Mouse (Mus musculus): ENCODE measurements at regions not wholly inside any gene's neighbourhood (a gene's known extent, or its start where the extent isn't known, plus 50 kb on each side); places are given as distances from the start of the nearest gene placed in this dataset.

DNA sequence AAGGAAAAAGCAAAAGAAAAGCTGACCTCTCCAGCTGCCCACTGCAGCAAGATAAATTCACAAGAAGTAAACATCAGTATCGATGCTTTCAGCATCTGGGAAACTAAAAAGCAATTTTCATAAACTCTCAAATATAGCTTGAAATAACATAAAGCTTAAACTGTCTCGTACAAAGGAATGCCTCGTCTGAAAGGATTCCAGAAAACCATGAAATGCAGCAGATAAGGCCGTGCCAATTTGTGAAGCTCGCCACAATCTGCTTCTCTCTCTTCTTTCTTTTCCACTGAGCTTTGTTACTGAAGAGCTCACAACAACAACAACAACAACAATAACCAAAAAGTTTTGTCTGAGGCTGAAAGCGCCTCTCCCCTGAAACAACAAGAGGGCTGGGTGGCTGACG lies 239.4 kb upstream of the 4930412O13Rik start:
- Histone ChIP-seq H3K4me3 (ENCODE audit: low read depth, low read length) (no peak overlapping the region), H3K9ac (replicated peaks; ENCODE audit: low read depth, low read length) (no peak overlapping the region), H3K27ac (ENCODE audit: low read depth) (no peak overlapping the region), H3K4me2 (ENCODE audit: low read depth, low read length) (peak overlapping the region; percentile 3; the same call in 1 of the 2 replicates), H3K27me3 (ENCODE audit: control insufficient read depth, insufficient read depth, low read length) (no peaks in the 10 kb centered on the region), H3K36me3 (replicated peaks; ENCODE audit: control insufficient read depth, insufficient read depth, low read length) (no peaks in the 10 kb centered on the region), H3K9me3 (replicated peaks; ENCODE audit: control insufficient read depth, low read length) (no peaks in the 10 kb centered on the region), H3K4me1 (ENCODE audit: control insufficient read depth, insufficient read depth) (no peaks in the 10 kb centered on the region)
- ATAC-seq (ENCODE audit: insufficient read depth, low read depth): no peak
- DNase-seq (ENCODE audit: low spot score): no peak
- 49% methylated on average over 7 of the region's 7 CpGs for WGBS
- TF ChIP-seq EP300 (IDR thresholded peaks at IDR 0.05; ENCODE audit: low read depth) (no peak), CTCF (IDR thresholded peaks at IDR 0.05; ENCODE audit: low read depth) (no peak)

DNA sequence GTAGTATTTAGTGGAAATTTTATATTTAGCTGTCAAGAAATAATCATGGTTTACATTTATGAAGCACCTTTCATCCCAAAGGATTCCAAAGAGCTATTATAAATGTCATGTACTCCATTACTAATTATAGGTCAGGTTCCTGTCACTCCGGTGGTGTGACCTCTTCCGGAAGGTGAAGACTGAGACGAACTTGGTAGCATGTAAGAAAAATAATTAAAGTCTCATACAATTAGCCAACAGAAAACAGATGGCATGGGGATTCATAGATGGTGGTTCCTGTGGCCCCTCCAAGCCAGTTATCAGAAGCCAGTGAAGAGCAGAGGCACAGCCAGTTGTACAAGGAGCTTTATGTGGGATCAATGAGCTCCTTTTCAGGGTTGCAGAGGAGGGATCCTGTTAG lies 238.6 kb upstream of the 4930412O13Rik start:
- DNase-seq (ENCODE audit: low spot score) (no peak), ATAC-seq (ENCODE audit: insufficient read depth, low read depth) (no peak)
- Histone ChIP-seq H3K9ac (replicated peaks; ENCODE audit: low read depth, low read length) (no peak overlapping the region), H3K27ac (ENCODE audit: low read depth) (no peak overlapping the region), H3K36me3 (replicated peaks; ENCODE audit: control insufficient read depth, insufficient read depth, low read length) (no peaks in the 10 kb centered on the region), H3K27me3 (ENCODE audit: control insufficient read depth, insufficient read depth, low read length) (no peaks in the 10 kb centered on the region), H3K9me3 (replicated peaks; ENCODE audit: control insufficient read depth, low read length) (no peaks in the 10 kb centered on the region), H3K4me3 (ENCODE audit: low read depth, low read length) (no peak overlapping the region), H3K4me1 (ENCODE audit: control insufficient read depth, insufficient read depth) (no peaks in the 10 kb centered on the region), H3K4me2 (ENCODE audit: low read depth, low read length) (no peak overlapping the region)
- TF ChIP-seq CTCF (IDR thresholded peaks at IDR 0.05; ENCODE audit: low read depth): no peak
- WGBS: 59% methylated on average over 3 of the region's 3 CpGs

DNA sequence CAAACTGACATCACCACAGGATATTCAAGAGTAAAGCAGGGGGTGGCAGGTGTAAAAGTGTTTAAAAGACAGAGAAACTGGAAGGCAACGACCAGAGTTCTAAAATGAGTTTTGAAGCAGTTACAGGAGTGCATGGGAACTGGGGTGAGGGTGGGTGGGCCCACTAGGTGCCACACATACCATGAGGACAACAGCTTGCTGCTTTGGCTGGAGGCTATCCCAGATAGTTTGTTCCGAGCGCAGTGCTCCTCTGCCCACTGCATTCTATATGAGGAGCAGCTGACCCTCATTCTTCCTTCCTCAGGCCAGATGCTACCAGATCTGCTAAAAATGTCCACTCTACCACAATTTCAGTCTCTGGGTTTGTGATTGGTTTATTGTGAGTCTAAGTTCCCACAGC lies 234.6 kb upstream of the 4930412O13Rik start:
- no peak overlapping the region for H3K4me2 ChIP-seq (ENCODE audit: low read depth, low read length)
- no peak overlapping the region for H3K4me3 ChIP-seq (ENCODE audit: low read depth, low read length)
- WGBS: 61% methylated on average over 3 of the region's 3 CpGs
- TF ChIP-seq CTCF (IDR thresholded peaks at IDR 0.05; ENCODE audit: low read depth) (no peak), EP300 (IDR thresholded peaks at IDR 0.05; ENCODE audit: low read depth) (no peak)
- no peak overlapping the region for H3K9ac ChIP-seq (replicated peaks; ENCODE audit: low read depth, low read length)
- no peaks in the 10 kb centered on the region for H3K36me3 ChIP-seq (replicated peaks; ENCODE audit: control insufficient read depth, insufficient read depth, low read length)
- ATAC-seq (ENCODE audit: insufficient read depth, low read depth) (no peak), DNase-seq (ENCODE audit: low spot score) (no peak)
- H3K4me1 ChIP-seq (ENCODE audit: control insufficient read depth, insufficient read depth): no peaks in the 10 kb centered on the region
- no peaks in the 10 kb centered on the region for H3K9me3 ChIP-seq (replicated peaks; ENCODE audit: control insufficient read depth, low read length)
- no peaks in the 10 kb centered on the region for H3K27me3 ChIP-seq (ENCODE audit: control insufficient read depth, insufficient read depth, low read length)
- no peak overlapping the region for H3K27ac ChIP-seq (ENCODE audit: low read depth)

GRCm38 (mm10) chr2:9646963-9647362 lies 234.1 kb upstream of the 4930412O13Rik start:
- WGBS: 34% methylated on average over 4 of the region's 4 CpGs
- Histone ChIP-seq H3K4me3 (ENCODE audit: low read depth, low read length) (no peak overlapping the region), H3K9me3 (replicated peaks; ENCODE audit: control insufficient read depth, low read length) (no peaks in the 10 kb centered on the region), H3K4me1 (ENCODE audit: control insufficient read depth, insufficient read depth) (no peaks in the 10 kb centered on the region), H3K27ac (ENCODE audit: low read depth) (no peak overlapping the region), H3K27me3 (ENCODE audit: control insufficient read depth, insufficient read depth, low read length) (no peaks in the 10 kb centered on the region), H3K9ac (replicated peaks; ENCODE audit: low read depth, low read length) (no peak overlapping the region), H3K36me3 (replicated peaks; ENCODE audit: control insufficient read depth, insufficient read depth, low read length) (no peaks in the 10 kb centered on the region), H3K4me2 (ENCODE audit: low read depth, low read length) (no peak overlapping the region)
- TF ChIP-seq CTCF (IDR thresholded peaks at IDR 0.05; ENCODE audit: low read depth) (no peak), EP300 (IDR thresholded peaks at IDR 0.05; ENCODE audit: low read depth) (no peak)
- no peak for DNase-seq (ENCODE audit: low spot score)
- no peak for ATAC-seq (ENCODE audit: insufficient read depth, low read depth)

GRCm38 (mm10) chr2:9650082-9650481 lies 231.0 kb upstream of the 4930412O13Rik start:
- Histone ChIP-seq H3K9me3 (replicated peaks; ENCODE audit: control insufficient read depth, low read length) (no peaks in the 10 kb centered on the region), H3K4me1 (ENCODE audit: control insufficient read depth, insufficient read depth) (no peaks in the 10 kb centered on the region), H3K9ac (replicated peaks; ENCODE audit: low read depth, low read length) (no peak overlapping the region), H3K4me2 (ENCODE audit: low read depth, low read length) (no peak overlapping the region), H3K4me3 (ENCODE audit: low read depth, low read length) (no peak overlapping the region), H3K27me3 (ENCODE audit: control insufficient read depth, insufficient read depth, low read length) (no peaks in the 10 kb centered on the region), H3K27ac (ENCODE audit: low read depth) (no peak overlapping the region), H3K36me3 (replicated peaks; ENCODE audit: control insufficient read depth, insufficient read depth, low read length) (no peaks in the 10 kb centered on the region)
- DNase-seq (ENCODE audit: low spot score) (no peak), ATAC-seq (ENCODE audit: insufficient read depth, low read depth) (no peak)
- TF ChIP-seq CTCF (IDR thresholded peaks at IDR 0.05; ENCODE audit: low read depth): no peak
- no peak for TF ChIP-seq EP300 (IDR thresholded peaks at IDR 0.05; ENCODE audit: low read depth)
- WGBS: 94% methylated on average over 1 of the region's 1 CpGs

GRCm38 (mm10) chr2:9658880-9659279 lies 222.2 kb upstream of the 4930412O13Rik start:
- ATAC-seq (ENCODE audit: insufficient read depth, low read depth) (no peak), DNase-seq (ENCODE audit: low spot score) (no peak)
- H3K4me3 ChIP-seq (ENCODE audit: low read depth, low read length): no peak overlapping the region
- H3K36me3 ChIP-seq (replicated peaks; ENCODE audit: control insufficient read depth, insufficient read depth, low read length): no peaks in the 10 kb centered on the region
- H3K27me3 ChIP-seq (ENCODE audit: control insufficient read depth, insufficient read depth, low read length): no peaks in the 10 kb centered on the region
- TF ChIP-seq EP300 (IDR thresholded peaks at IDR 0.05; ENCODE audit: low read depth) (no peak), CTCF (IDR thresholded peaks at IDR 0.05; ENCODE audit: low read depth) (no peak)
- H3K4me2 ChIP-seq (ENCODE audit: low read depth, low read length): no peak overlapping the region
- WGBS: 78% methylated on average over 4 of the region's 4 CpGs
- no peak overlapping the region for H3K9ac ChIP-seq (replicated peaks; ENCODE audit: low read depth, low read length)
- no peak overlapping the region for H3K27ac ChIP-seq (ENCODE audit: low read depth)
- H3K4me1 ChIP-seq (ENCODE audit: control insufficient read depth, insufficient read depth): no peaks in the 10 kb centered on the region
- no peaks in the 10 kb centered on the region for H3K9me3 ChIP-seq (replicated peaks; ENCODE audit: control insufficient read depth, low read length)
